Mouse (Mus musculus): ENCODE measurements around the gene Mctp2.
"Not testable (repeated sequence)": the region's sequence is repeated elsewhere in the genome, so short reads cannot be mapped to it uniquely, and the experiment has no call there.

The Mctp2 gene

DNA sequence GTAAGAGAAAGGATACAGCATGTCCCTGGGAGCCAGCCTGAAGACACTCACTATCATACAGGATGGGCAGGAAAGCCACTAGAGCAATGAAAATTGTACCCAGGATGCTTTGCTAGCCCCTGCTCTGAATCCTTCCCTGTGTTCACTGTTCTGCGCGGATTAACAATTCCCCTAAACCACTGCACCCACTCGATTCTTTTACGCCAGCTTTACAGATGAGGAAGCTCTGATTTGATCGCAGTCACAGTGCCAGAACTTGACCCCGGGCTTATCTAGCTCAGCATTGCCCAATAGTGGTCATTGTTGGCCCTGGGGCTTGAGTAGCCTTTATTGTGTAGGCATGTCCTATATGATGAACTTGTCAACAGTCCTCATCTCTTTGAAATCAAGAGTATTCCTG is 34.9 kb downstream of the Mctp2 start:
- no peak for DNase-seq (ENCODE audit: low spot score)

GRCm38 (mm10) chr7:72269994-72270393 is 36.4 kb downstream of the Mctp2 start:
- no peak for DNase-seq (ENCODE audit: low spot score)

DNA sequence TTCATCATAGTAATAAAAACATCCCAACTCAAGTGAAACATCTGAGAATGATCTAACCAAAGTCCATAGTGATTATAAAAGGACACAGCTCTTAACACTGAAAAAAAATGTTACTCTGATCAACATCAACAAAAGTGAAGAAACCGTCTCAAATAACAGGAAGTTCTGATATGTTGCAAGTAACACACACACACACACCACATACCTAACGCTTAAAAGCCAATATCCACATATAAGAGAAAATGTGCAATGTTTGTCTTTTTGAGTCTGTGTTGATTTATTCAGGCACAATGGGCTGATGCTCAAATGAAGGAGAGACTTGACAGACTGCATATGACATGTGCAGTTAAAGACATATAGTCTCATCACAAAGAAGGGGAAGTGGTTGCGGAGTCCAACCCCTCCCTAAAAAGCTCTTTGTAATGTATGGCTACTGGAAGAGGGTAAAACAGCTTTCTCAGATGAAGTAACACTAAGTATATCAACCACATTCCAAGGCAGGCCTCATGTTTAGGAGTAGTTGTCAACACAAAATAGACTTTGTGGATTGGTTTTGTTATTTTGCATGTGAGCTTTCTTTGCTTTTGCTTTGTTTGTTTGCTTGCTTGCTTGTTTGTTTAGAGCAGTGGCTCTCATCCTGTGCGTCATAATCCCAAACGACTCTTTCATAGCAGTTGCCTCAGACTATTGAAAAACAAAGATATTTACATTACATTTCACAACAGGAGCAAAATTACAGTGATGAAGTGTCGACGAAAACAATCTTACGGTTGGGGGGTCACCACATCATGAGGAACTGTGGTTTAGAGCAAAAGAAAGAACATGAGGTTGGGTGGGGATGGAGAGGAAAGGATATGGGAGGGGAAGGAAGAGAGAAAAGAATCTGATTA is 45.4 kb downstream of the Mctp2 start:
- DNase-seq (ENCODE audit: low spot score), result no peak

GRCm38 (mm10) chr7:72259045-72259444 is 47.4 kb downstream of the Mctp2 start:
- no peak for DNase-seq (ENCODE audit: low spot score)

DNA sequence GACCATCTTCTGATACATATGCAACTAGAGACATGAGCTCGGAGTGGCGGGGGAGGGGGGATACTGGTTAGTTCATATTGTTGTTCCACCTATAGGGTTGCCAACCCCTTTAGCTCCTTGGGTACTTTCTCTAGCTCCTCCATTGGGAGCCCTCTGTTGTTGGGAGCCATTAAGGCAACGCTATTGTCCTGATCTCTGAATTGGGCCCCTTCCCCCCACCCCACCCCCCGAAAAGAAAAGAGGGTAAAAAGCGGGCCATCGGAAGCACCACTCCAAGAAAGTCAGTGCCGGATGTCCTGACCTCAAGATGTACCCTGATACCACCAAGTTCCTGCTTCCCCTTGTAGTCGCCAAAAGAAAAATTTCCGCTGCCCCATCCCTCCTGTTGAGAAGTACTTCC is 56.1 kb downstream of the Mctp2 start:
- DNase-seq (ENCODE audit: low spot score), result not testable (repeated sequence)

- DNase-seq (ENCODE audit: low spot score), result no peak
These were observed 65.1 kb downstream of the Mctp2 start for GRCm38 (mm10) chr7:72241269-72241668.

GRCm38 (mm10) chr7:72239782-72240493 is 66.5 kb downstream of the Mctp2 start:
- no peak for DNase-seq (ENCODE audit: low spot score)

DNA sequence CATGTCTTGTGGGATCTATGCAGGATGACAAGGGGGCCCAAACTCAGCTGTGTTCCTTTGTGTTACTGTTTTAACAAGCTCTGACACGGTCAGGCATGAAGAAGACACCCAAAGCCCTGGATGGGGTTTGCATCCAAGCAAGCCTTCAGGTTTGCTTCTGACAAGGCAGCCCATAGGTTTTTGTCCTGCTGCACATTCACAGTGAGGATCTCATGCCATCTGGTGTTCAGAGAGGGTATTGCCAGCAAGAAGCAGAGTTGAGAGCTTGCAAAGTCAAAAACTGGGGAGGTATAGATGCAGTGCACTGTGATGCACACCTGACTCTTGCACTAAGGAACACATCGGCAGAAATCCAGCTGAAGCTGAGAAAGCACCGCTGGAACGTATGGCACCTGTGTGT is 67.8 kb downstream of the Mctp2 start:
- no peak for DNase-seq (ENCODE audit: low spot score)

DNA sequence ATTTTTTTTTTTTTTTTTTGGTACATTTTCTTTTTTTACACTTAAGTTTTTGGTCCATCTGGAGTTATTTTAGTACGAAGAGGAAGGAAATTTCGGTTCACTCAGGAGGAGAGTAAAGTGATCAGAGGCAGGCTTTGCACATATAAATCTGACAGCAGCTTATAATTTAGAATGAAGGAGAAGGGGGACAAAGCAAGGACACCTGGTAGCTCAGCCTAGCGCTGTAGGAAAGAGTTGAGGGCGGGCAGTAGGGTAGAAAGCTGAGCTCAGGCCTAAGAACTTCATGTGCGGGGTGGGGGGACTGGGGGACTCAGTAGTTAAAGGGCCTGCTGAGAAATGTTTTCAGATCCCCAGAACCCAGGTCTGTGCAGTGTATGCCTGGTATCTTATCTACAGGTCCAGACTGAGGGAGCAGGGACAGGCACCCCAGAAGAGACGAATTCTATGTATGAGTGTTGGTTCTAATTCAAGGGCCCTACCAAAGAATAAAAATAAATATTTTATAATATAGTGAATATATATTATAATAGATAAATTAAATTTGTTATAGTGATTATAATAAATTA is 71.9 kb downstream of the Mctp2 start:
- DNase-seq (ENCODE audit: low spot score), result no peak

GRCm38 (mm10) chr7:72231182-72231877 is 75.1 kb downstream of the Mctp2 start:
- DNase-seq (ENCODE audit: low spot score), result no peak

GRCm38 (mm10) chr7:72229925-72230324 is 76.5 kb downstream of the Mctp2 start:
- DNase-seq (ENCODE audit: low spot score), result no peak

DNA sequence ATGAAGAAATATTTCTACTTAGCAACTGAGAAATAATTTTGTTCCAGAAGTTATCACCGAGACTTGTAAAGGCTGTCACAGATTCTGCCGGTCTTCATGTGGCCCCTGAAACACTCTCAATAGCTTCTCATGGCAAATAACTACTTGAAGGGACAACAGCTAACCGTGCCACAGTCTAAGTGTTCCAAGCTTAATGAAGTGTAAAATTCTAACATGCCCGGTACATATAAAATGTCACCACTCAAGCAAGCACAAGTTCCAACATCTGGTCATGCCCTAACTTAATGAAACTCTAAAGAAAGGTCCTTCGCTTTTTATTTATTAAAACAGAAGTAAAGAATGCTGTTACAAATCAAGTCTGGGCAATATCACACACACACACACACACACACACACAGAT is 82.8 kb downstream of the Mctp2 start:
- no peak for DNase-seq (ENCODE audit: low spot score)

GRCm38 (mm10) chr7:72222532-72222931 is 83.9 kb downstream of the Mctp2 start:
- no peak for DNase-seq (ENCODE audit: low spot score)

DNA sequence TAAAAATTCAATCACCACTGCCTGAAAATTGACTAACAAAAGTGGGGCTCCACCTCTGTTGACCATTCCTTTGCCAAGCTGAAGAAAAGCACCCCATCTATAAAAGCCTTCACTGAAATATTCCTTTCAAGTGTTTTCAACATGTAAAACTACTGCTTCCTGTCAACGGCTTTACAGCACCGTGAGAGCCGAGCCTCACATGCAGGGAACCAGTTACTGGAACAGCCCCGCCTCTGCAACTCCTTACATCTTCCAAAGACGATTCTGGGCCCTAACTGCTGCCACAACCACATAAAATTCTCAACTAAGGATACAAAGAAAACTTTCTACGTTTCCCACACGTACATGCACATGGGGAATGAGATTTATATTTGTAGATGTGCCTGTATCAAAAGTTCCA is 88.4 kb downstream of the Mctp2 start:
- DNase-seq (ENCODE audit: low spot score), result no peak

DNA sequence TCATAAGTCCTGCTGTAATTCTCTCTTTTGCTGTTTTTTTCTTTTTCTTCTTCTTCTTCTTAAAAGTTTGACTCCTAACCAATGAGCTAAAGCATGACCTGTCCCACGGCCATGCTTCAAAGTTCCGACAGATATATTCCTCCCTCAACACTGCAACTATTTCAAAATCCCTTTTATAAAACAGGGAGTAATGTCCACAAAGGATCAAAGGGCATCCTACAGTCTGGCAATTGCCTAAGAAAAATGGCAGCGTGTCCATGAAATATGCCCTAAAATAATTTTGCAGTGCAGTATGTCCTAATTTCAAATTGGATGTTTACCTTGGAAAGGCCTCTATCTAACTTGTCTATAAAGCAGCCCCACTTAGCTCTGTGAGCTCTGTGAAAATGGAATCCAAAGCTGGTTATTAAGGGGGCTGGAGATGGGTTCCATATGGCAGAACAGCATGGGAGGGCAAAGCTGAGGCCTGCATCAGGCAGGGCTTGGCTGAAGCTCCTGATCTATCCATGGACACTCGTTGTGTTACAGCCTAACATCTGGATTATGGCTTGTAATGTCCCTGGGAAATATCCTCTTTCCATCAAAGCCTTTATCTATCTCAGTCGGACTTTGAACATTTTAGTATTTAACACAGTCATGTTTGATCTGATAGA is 90.7 kb downstream of the Mctp2 start:
- DNase-seq (ENCODE audit: low spot score), result no peak

- DNase-seq (ENCODE audit: low spot score), result no peak
These were observed 96.2 kb downstream of the Mctp2 start for GRCm38 (mm10) chr7:72210201-72210600.

GRCm38 (mm10) chr7:72209296-72209695 is 97.1 kb downstream of the Mctp2 start:
- DNase-seq (ENCODE audit: low spot score), result no peak

DNA sequence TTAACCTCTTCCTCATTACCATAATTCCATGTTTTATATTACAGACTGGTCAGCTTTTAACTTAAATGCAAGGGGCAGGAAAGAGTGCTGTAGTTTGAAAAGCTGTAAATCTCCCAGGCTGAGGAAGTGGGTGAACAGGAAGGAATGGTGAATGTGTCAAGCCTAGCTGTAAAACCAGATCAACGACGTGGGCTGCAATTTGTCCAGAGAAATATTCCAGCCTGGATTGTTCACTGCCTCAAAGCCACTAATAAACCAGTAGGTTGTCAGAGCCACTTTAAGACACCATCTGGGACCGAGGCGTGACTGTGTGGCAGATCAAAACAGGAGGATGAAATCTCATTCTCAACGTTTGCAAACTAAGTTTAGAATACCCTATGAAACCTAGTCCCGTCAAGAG is 99.6 kb downstream of the Mctp2 start:
- no peak for DNase-seq (ENCODE audit: low spot score)

- no peak for DNase-seq (ENCODE audit: low spot score)
These were observed 110.7 kb downstream of the Mctp2 start for GRCm38 (mm10) chr7:72195709-72196108.

- DNase-seq (ENCODE audit: low spot score), result no peak
These were observed 113.1 kb downstream of the Mctp2 start for GRCm38 (mm10) chr7:72193304-72193703.

DNA sequence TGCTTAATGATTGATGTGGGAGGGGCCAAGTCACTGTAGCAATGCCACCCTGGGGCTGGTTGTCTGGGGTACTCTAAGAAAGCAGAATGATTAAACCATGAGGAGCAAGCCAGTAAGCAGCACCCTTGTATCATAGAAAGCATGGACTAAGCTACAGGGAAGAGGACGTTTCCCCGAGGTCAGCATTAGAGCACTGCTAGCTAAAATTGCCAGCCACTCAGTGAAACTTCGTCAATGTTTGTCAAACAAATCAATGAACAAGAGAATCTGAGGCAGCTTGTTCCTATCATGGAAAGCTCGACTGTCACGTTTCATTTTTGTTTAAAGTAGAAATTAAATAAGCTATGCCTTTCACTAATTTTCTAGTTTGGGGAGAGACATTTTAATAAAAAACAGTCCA is 124.8 kb downstream of the Mctp2 start:
- DNase-seq (ENCODE audit: low spot score), result no peak

DNA sequence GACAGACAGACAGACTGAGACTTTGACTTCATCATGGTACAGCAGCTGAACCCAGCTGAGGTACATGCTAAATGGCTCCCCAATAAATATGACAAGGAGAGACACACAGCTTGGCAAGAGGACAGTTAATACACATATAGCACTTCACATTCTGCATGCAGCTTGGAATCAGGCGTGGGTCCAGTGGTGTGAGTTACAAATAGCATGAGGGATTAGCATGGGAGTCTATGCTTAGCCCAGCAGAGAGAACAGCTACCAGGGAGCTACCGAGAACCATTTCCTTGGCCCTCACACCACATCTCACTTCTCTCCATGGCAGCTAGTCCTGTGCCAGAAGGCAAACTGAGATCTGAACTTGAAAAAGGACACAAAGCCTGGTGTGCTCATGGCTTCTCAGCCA is 137.1 kb downstream of the Mctp2 start:
- no peak for DNase-seq (ENCODE audit: low spot score)

Data from ovary, adult 18-20 months (tissue).